Mouse (Mus musculus): ENCODE data around the gene Dgkg.

Gene Dgkg

GRCm38 (mm10) chr16:22499951-22500350, 157.1 kb downstream of the Dgkg start:
- DNase-seq (ENCODE audit: low read depth, low spot score) = no peak

- DNase-seq (ENCODE audit: low read depth, low spot score) = no peak
Observed at GRCm38 (mm10) chr16:22499447-22499846, 157.6 kb downstream of the Dgkg start.

- DNase-seq (ENCODE audit: low read depth, low spot score) = no peak
Observed at GRCm38 (mm10) chr16:22497976-22498375, 159.0 kb downstream of the Dgkg start.

- no peak for DNase-seq (ENCODE audit: low read depth, low spot score)
Observed at GRCm38 (mm10) chr16:22495259-22495658, 161.8 kb downstream of the Dgkg start.

GRCm38 (mm10) chr16:22494815-22495214, 162.2 kb downstream of the Dgkg start:
- no peak for DNase-seq (ENCODE audit: low read depth, low spot score)

- no peak for DNase-seq (ENCODE audit: low read depth, low spot score)
Observed at GRCm38 (mm10) chr16:22493396-22493795, 163.6 kb downstream of the Dgkg start.

GRCm38 (mm10) chr16:22491446-22492166, 165.4 kb downstream of the Dgkg start:
- no peak for DNase-seq (ENCODE audit: low read depth, low spot score)

- no peak for DNase-seq (ENCODE audit: low read depth, low spot score)
Observed at GRCm38 (mm10) chr16:22483900-22484299, 173.1 kb downstream of the Dgkg start.

GRCm38 (mm10) chr16:22479322-22479721, 177.7 kb downstream of the Dgkg start:
- DNase-seq (ENCODE audit: low read depth, low spot score) = no peak

GRCm38 (mm10) chr16:22471728-22472127, 185.3 kb downstream of the Dgkg start:
- DNase-seq (ENCODE audit: low read depth, low spot score) = no peak

GRCm38 (mm10) chr16:22469385-22469784, 187.6 kb downstream of the Dgkg start:
- DNase-seq (ENCODE audit: low read depth, low spot score) = no peak

GRCm38 (mm10) chr16:22467111-22467510, 189.9 kb downstream of the Dgkg start:
- no peak for DNase-seq (ENCODE audit: low read depth, low spot score)

GRCm38 (mm10) chr16:22466381-22466780, 190.6 kb downstream of the Dgkg start:
- no peak for DNase-seq (ENCODE audit: low read depth, low spot score)

- DNase-seq (ENCODE audit: low read depth, low spot score) = no peak
Observed at GRCm38 (mm10) chr16:22462220-22462619, 194.8 kb downstream of the Dgkg start.

- no peak for DNase-seq (ENCODE audit: low read depth, low spot score)
Observed at GRCm38 (mm10) chr16:22461728-22462127, 195.3 kb downstream of the Dgkg start.

GRCm38 (mm10) chr16:22460960-22461359, 196.1 kb downstream of the Dgkg start:
- no peak for DNase-seq (ENCODE audit: low read depth, low spot score)

- no peak for DNase-seq (ENCODE audit: low read depth, low spot score)
Observed at GRCm38 (mm10) chr16:22452082-22452481, 204.9 kb downstream of the Dgkg start.

GRCm38 (mm10) chr16:22448093-22448492, 208.9 kb downstream of the Dgkg start:
- DNase-seq (ENCODE audit: low read depth, low spot score) = no peak

GRCm38 (mm10) chr16:22444786-22445185, 212.2 kb downstream of the Dgkg start:
- no peak for DNase-seq (ENCODE audit: low read depth, low spot score)

GRCm38 (mm10) chr16:22442202-22442601, 214.8 kb downstream of the Dgkg start:
- no peak for DNase-seq (ENCODE audit: low read depth, low spot score)

- DNase-seq (ENCODE audit: low read depth, low spot score) = no peak
Observed at GRCm38 (mm10) chr16:22441317-22441716, 215.7 kb downstream of the Dgkg start.

- peak; percentile 65 for DNase-seq (ENCODE audit: low read depth, low spot score)
Observed at GRCm38 (mm10) chr16:22440269-22440668, 216.8 kb downstream of the Dgkg start.

GRCm38 (mm10) chr16:22439499-22440177, 217.4 kb downstream of the Dgkg start, which contains the start of gene Etv5:
Gene Etv5, minus strand, starts transcription at chr16:22439719.
- DNase-seq (ENCODE audit: low read depth, low spot score) = peak; percentile 98
